Mouse (Mus musculus) spleen, postnatal 14 days (tissue): ENCODE data around the gene Olfr1295.

Experiments
- DNase-seq, 2 experiments: peaks; one replicate each; pipeline ENCODE4 v3.0.0; 2021 to 2022; ENCODE audit warnings: low spot score in 2 of 2

Gene Olfr1295

DNA sequence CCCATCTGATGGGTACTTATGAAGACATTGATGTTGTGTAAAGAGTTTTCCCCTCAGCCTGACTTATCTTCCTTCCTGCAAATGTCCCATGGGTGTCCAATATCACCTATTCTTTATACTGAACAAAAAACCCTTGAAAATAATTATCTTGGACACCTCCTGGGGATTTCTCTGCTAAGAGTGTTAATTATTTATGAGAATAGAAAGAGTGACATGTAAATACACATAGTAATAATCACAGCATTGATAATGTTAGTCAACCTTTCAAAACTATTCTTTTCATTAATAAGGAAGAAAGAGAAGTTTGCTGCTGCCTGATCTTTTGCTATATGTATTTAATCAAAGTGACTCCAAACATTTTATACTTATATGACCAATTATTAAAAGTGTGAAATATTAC is at the start of gene Olfr1295:
Olfr1295 (minus strand) TSS at position 101 of the 400 bp plus-strand sequence.
- DNase-seq = no peak

DNA sequence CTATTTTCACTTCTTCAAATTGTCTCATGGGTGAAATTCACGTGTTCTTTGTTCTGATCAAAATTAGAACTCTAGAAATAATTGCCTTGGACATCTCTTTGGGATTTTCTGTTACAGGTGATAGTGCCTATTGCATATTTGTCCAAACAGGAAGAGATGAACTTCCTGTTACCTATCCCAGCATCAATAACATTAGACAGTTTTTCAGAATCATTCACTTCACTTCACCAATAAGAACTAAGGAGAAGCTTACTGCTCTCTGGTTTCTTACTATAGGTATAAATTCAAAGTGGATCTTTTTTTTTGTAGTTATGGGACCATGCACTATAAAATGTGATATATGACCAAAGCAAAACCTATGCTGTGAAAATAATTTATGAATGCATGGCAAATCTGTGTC is 29.3 kb downstream of the Olfr1295 start, which contains the start of gene Olfr1294:
Olfr1294 (minus strand) TSS at position 101 of the 400 bp plus-strand sequence.
- no peak for DNase-seq

DNA sequence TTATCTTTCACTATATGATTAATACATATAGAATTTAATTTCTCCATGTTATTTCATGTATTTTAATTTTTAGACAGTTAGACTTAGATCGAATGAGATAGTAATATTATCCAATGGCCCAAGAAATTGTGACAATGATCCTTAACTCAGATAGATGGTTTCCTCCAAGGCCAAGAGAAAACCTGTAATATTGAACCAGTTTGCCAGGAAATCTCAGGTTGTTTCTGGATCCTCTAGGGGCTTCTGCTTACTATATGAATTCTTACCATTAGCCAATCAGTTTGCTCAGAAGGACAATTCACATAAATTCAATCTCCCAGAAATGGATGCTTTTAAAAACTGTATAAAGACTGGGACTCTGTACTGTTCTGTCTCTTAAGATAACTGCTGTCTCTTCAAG is 44.6 kb downstream of the Olfr1295 start, which contains the start of gene Olfr1293-ps:
Olfr1293-ps (plus strand) TSS at position 301 of the 400 bp plus-strand sequence.
- no peak for DNase-seq

DNA sequence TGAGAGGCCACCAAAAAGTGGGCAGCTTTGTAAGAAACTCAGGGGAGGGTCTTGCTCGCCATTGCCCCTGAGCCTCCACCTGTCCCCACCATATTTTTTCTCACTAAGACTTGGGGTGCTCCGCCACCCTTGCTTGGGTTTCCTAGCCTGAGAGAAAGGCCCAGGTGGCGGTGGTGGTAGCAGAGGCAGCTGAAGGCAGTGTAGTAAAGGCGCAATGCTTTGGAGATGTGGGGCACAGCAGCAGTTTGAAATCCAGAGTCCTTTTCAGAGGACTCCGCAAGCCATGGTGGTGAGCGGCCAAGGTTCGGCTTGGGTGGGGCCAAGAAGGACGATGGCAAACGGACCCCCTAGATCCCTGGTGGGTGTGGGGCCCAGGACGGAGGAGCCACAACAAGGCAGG is 52.0 kb downstream of the Olfr1295 start:
- DNase-seq = no peak
